Mouse (Mus musculus): ENCODE results near the gene Asdurf. TPM values are rescaled to one million over a fixed set of nuclear protein-coding genes. Genes with fewer than 3 reads are reported as not detected.

The Asdurf gene
- polyA plus RNA-seq, 1 experiment from 2014 or later: not detected

GRCm38 (mm10) chr1:53324277-53324676 is 28.1 kb downstream of the Asdurf start:
- Histone ChIP-seq H3K9me3 (no peaks in the 10 kb centered on the region), H3K4me1 (no peaks in the 10 kb centered on the region), H3K4me3 (no peak overlapping the region), H3K27me3 (ENCODE audit: poor library complexity, severe bottlenecking) (no peaks in the 10 kb centered on the region), H3K36me3 (replicated peaks) (peaks cover 51% of the 10 kb centered on the region), H3K27ac (no peak overlapping the region)
- no peak for DNase-seq (ENCODE audit: extremely low spot score, low spot score)
- 97% methylated on average over 1 of the region's 1 CpGs for WGBS

GRCm38 (mm10) chr1:53323254-53323653 is 29.2 kb downstream of the Asdurf start:
- peaks cover 60% of the 10 kb centered on the region for H3K36me3 ChIP-seq (replicated peaks)
- no peak overlapping the region for H3K27ac ChIP-seq

GRCm38 (mm10) chr1:53321662-53322344 is 30.6 kb downstream of the Asdurf start:
- WGBS: 97% methylated on average over 4 of the region's 4 CpGs
- no peak for DNase-seq (ENCODE audit: extremely low spot score, low spot score)
- no peak overlapping the region for H3K4me3 ChIP-seq
- H3K27ac ChIP-seq: no peak overlapping the region
- no peaks in the 10 kb centered on the region for H3K27me3 ChIP-seq (ENCODE audit: poor library complexity, severe bottlenecking)
- H3K36me3 ChIP-seq (replicated peaks): peaks cover 73% of the 10 kb centered on the region
- H3K9me3 ChIP-seq: no peaks in the 10 kb centered on the region
- no peaks in the 10 kb centered on the region for H3K4me1 ChIP-seq

More at GRCm38 (mm10) chr1:53323254-53323653, 29.2 kb downstream of the Asdurf start:
- Histone ChIP-seq H3K9me3 (no peaks in the 10 kb centered on the region), H3K27me3 (ENCODE audit: poor library complexity, severe bottlenecking) (no peaks in the 10 kb centered on the region), H3K4me1 (no peaks in the 10 kb centered on the region), H3K4me3 (no peak overlapping the region)
- no peak for DNase-seq (ENCODE audit: extremely low spot score, low spot score)
- 92% methylated on average over 5 of the region's 5 CpGs for WGBS

GRCm38 (mm10) chr1:53312989-53313967 is 39.1 kb downstream of the Asdurf start, which contains the start of gene Osgepl1:
Gene Osgepl1, plus strand, starts transcription at chr1:53313624.
- peaks cover 9% of the 10 kb centered on the region for H3K4me1 ChIP-seq
- no peaks in the 10 kb centered on the region for H3K27me3 ChIP-seq (ENCODE audit: poor library complexity, severe bottlenecking)
- H3K27ac ChIP-seq: peak within 1 kb of the TSS; percentile 93
- peaks cover 51% of the 10 kb centered on the region for H3K36me3 ChIP-seq (replicated peaks)
- H3K9me3 ChIP-seq: no peaks in the 10 kb centered on the region
- 4% methylated on average over 27 of the region's 27 CpGs for WGBS
- DNase-seq (ENCODE audit: extremely low spot score, low spot score): peak; percentile 85
- H3K4me3 ChIP-seq: peak within 1 kb of the TSS; percentile 71

- WGBS: 92% methylated on average over 4 of the region's 4 CpGs
- Histone ChIP-seq H3K4me1 (peaks cover 15% of the 10 kb centered on the region), H3K27me3 (ENCODE audit: poor library complexity, severe bottlenecking) (no peaks in the 10 kb centered on the region), H3K4me3 (no peak overlapping the region), H3K27ac (no peak overlapping the region), H3K9me3 (no peaks in the 10 kb centered on the region), H3K36me3 (replicated peaks) (peaks cover 60% of the 10 kb centered on the region)
- no peak for DNase-seq (ENCODE audit: extremely low spot score, low spot score)
These were observed 51.9 kb downstream of the Asdurf start for GRCm38 (mm10) chr1:53300506-53300905.

Other genes starting within 250 kb of the Asdurf start
- gene 1700019A02Rik, start 165.0 kb downstream of the Asdurf start, polyA plus RNA-seq (2016; fragmentation: Nextera tagmentation; extraction: Ambion mirVana): not detected in 2 replicates
- 29.4 and 30.1 TPM in 2 replicates for gene Pms1, start 55.6 kb downstream of the Asdurf start, polyA plus RNA-seq (2016; fragmentation: Nextera tagmentation; extraction: Ambion mirVana)
- 88.4 and 92.5 TPM in 2 replicates for gene Ormdl1, start 55.5 kb downstream of the Asdurf start, polyA plus RNA-seq (2016; fragmentation: Nextera tagmentation; extraction: Ambion mirVana)
- not detected in 2 replicates for gene Gm28778, start 55.5 kb downstream of the Asdurf start, polyA plus RNA-seq (2016; fragmentation: Nextera tagmentation; extraction: Ambion mirVana)
- gene Osgepl1, start 39.0 kb downstream of the Asdurf start, polyA plus RNA-seq (2016; fragmentation: Nextera tagmentation; extraction: Ambion mirVana): 33.8 and 34.1 TPM in 2 replicates
- 1.1 and 1.2 TPM in 2 replicates for gene Gm28551, start within 50 bp of the Asdurf start, polyA plus RNA-seq (2016; fragmentation: Nextera tagmentation; extraction: Ambion mirVana)
- 94.4 and 97.1 TPM in 2 replicates for gene Asnsd1, start 133 bp upstream of the Asdurf start, polyA plus RNA-seq (2016; fragmentation: Nextera tagmentation; extraction: Ambion mirVana)

Measured in forebrain, embryonic 10.5 days (tissue).